Comparison of ENCODE assay signal across 14 mouse cellular contexts in genomic region chr2:36098021-36098420, GRCm38 (mm10). TPM values are rescaled to one million over a fixed set of nuclear protein-coding genes. Genes with fewer than 3 reads are reported as not detected.
"Had no signal": no experiment of that assay in that cellular context is flagged by ENCODE, and none has a peak within 500 bp of the region (broad histone marks: within the 10 kb centered on the region; RNA-seq: fewer than 3 reads in every experiment).

No protein-coding gene starts in this region.

- H3K9me3 ChIP-seq: limb, embryonic 13.5 days; megakaryocyte, embryonic 14.5 days; neural tube, embryonic 13.5 days had no signal

- H3K9ac ChIP-seq: limb, embryonic 13.5 days; liver, embryonic 14.5 days; neural tube, embryonic 13.5 days had no signal

- H3K36me3 ChIP-seq: limb, embryonic 13.5 days; neural tube, embryonic 13.5 days had no signal

- H3K4me3 ChIP-seq: limb, embryonic 13.5 days; megakaryocyte, embryonic 14.5 days; myocyte; neural tube, embryonic 13.5 days had no signal

- DNase-seq: kidney, adult 8-10 months; kidney, postnatal 25 days; layer of hippocampus, postnatal 36 days; left cerebral cortex, postnatal 4 days; lung, adult 18-20 months; lung, postnatal 36 days; thymus, postnatal 36 days had no signal

- H3K27ac ChIP-seq: limb, embryonic 13.5 days; liver, embryonic 14.5 days; neural tube, embryonic 13.5 days had no signal

- H3K4me2 ChIP-seq: limb, embryonic 13.5 days; neural tube, embryonic 13.5 days had no signal

RNA-seq across cellular contexts. Expression of gene Morn5, which starts 48.8 kb away (rescaled TPM):
- total RNA-seq: liver, adult 2 months had no signal
- polyA plus RNA-seq: liver, adult 2 months; liver, embryonic 14.5 days; spleen, adult 2 months had no signal
